Mouse (Mus musculus) MEL (cell line): ENCODE results near the gene Rapgef1.
"Not testable (repeated sequence)": the region's sequence is repeated elsewhere in the genome, so short reads cannot be mapped to it uniquely, and the experiment has no call there.

Experiments used
- CHD1 ChIP-seq: IDR thresholded peaks from 2 replicates; pipeline ENCODE4 v1.6.1; 2012; ENCODE audit warnings: low read depth, mild to moderate bottlenecking, inconsistent platforms, low read length, improper control_type of control experiment
- CHD2 ChIP-seq: IDR thresholded peaks from 2 replicates; pipeline ENCODE4 v1.6.1; 2011; ENCODE audit warnings: low read length, improper control_type of control experiment
- CTCF ChIP-seq, 3 experiments: IDR thresholded peaks in 2 of 3; conservative IDR thresholded peaks in 1 of 3; 2 replicates each; pipeline ENCODE4 v1.5.1; 2011 to 2012; ENCODE audit warnings: low read length in 3 of 3, low read depth in 2 of 3, mild to moderate bottlenecking in 2 of 3, improper control_type of control experiment in 1 of 3, inconsistent platforms in 1 of 3, mixed read lengths in 1 of 3, moderate library complexity in 1 of 3; ENCODE audit not compliant: control insufficient read depth in 1 of 3, insufficient read depth in 1 of 3, poor library complexity in 1 of 3, severe bottlenecking in 1 of 3
- EP300 ChIP-seq, 2 experiments: IDR thresholded peaks; 2 replicates each; pipeline ENCODE4 v1.6.1; 2011; ENCODE audit warnings: improper control_type of control experiment in 2 of 2, low read length in 2 of 2, low read depth in 1 of 2, mild to moderate bottlenecking in 1 of 2
- GATA1 ChIP-seq: IDR thresholded peaks from 2 replicates; pipeline ENCODE4 v1.6.1; 2011; ENCODE audit warnings: low read depth, low read length, improper control_type of control experiment
- JUND ChIP-seq: IDR thresholded peaks from 2 replicates; pipeline ENCODE4 v1.6.1; 2011; ENCODE audit warnings: low read depth, mild to moderate bottlenecking, improper control_type of control experiment, low read length
- MAX ChIP-seq: IDR thresholded peaks from 2 replicates; pipeline ENCODE4 v1.6.1; 2011; ENCODE audit warnings: low read length, improper control_type of control experiment
- MAZ ChIP-seq: IDR thresholded peaks from 2 replicates; pipeline ENCODE4 v1.6.1; 2012; ENCODE audit warnings: low read depth, mild to moderate bottlenecking, inconsistent platforms, low read length, improper control_type of control experiment
- MEF2A ChIP-seq: IDR thresholded peaks from 2 replicates; pipeline ENCODE4 v1.6.1; 2014; ENCODE audit warnings: low read depth, mild to moderate bottlenecking, inconsistent platforms, low read length, improper control_type of control experiment; ENCODE audit not compliant: poor library complexity, insufficient replicate concordance, severe bottlenecking; ENCODE audit errors: extremely low read depth
- NRF1 ChIP-seq: IDR thresholded peaks from 2 replicates; pipeline ENCODE4 v1.6.1; 2014; ENCODE audit warnings: low read depth, mild to moderate bottlenecking, inconsistent platforms, low read length, improper control_type of control experiment, moderate library complexity; ENCODE audit not compliant: poor library complexity, insufficient read depth, severe bottlenecking
- POLR2A ChIP-seq, 2 experiments: IDR thresholded peaks; 2 replicates each; pipeline ENCODE4 v1.6.1; 2011 to 2012; ENCODE audit warnings: low read length in 2 of 2, mild to moderate bottlenecking in 2 of 2, control low read depth in 1 of 2, improper control_type of control experiment in 1 of 2, low read depth in 1 of 2, moderate library complexity in 1 of 2; ENCODE audit not compliant: control insufficient read depth in 1 of 2, insufficient read depth in 1 of 2, poor library complexity in 1 of 2
- RCOR1 ChIP-seq: IDR thresholded peaks from 2 replicates; pipeline ENCODE4 v1.6.1; 2012; ENCODE audit warnings: low read depth, mild to moderate bottlenecking, inconsistent platforms, low read length, improper control_type of control experiment
- USF1 ChIP-seq: IDR thresholded peaks from 2 replicates; pipeline ENCODE4 v1.6.1; 2014; ENCODE audit warnings: low read depth, mild to moderate bottlenecking, inconsistent platforms, low read length, improper control_type of control experiment, moderate library complexity
- ZMIZ1 ChIP-seq: IDR thresholded peaks from 2 replicates; pipeline ENCODE4 v1.6.1; 2012; ENCODE audit warnings: low read depth, mild to moderate bottlenecking, inconsistent platforms, low read length, improper control_type of control experiment, moderate library complexity

- TF ChIP-seq GATA1; POLR2A (IDR thresholded peaks at IDR 0.05; ENCODE audit: control insufficient read depth in 1 of 2, insufficient read depth in 1 of 2, low read depth in 1 of 2, low read length in 2 of 2, poor library complexity in 1 of 2); USF1; ZMIZ1; CTCF (IDR thresholded peaks at IDR 0.05 in 2 of 3, conservative IDR thresholded peaks at IDR 0.05 in 1 of 3; ENCODE audit: control insufficient read depth in 1 of 3, insufficient read depth in 1 of 3, low read depth in 2 of 3, low read length in 3 of 3, poor library complexity in 1 of 3, severe bottlenecking in 1 of 3); MAX; EP300 (IDR thresholded peaks at IDR 0.05; ENCODE audit: low read depth in 1 of 2, low read length in 2 of 2); CHD2; JUND; MAZ; CHD1; MEF2A; RCOR1; NRF1: not testable (repeated sequence)
These were observed 88.7 kb downstream of the Rapgef1 start for GRCm38 (mm10) chr2:29708209-29708608.
